Mouse (Mus musculus) small intestine, adult 2 months (tissue): Measurements from ENCODE around the gene 2010111I01Rik. TPM values are rescaled to one million over a fixed set of nuclear protein-coding genes. Genes with fewer than 3 reads are reported as not detected.

Source experiments
- H3K27ac ChIP-seq: fragments of 200-500 bp; 2 replicates; pipeline ENCODE4 v1.5.1; 2012; ENCODE audit warnings: low read depth, low read length, control low read depth, inconsistent platforms; ENCODE audit not compliant: insufficient read depth
- H3K27me3 ChIP-seq: fragments of 200-500 bp; 2 replicates; pipeline ENCODE4 v1.6.1; 2012; ENCODE audit warnings: mild to moderate bottlenecking, moderate library complexity, low read length, inconsistent platforms; ENCODE audit not compliant: control insufficient read depth, insufficient read depth
- H3K36me3 ChIP-seq: fragments of 200-500 bp; 2 replicates; pipeline ENCODE4 v1.6.1; 2012; ENCODE audit warnings: mild to moderate bottlenecking, low read length, control low read depth, inconsistent platforms; ENCODE audit not compliant: control insufficient read depth, insufficient read depth
- H3K4me1 ChIP-seq: fragments of 200-500 bp; 2 replicates; pipeline ENCODE4 v1.6.1; 2012; ENCODE audit warnings: low read length, inconsistent platforms, mixed read lengths; ENCODE audit not compliant: control insufficient read depth, insufficient read depth, insufficient read length
- H3K4me3 ChIP-seq: fragments of 200-500 bp; 2 replicates; pipeline ENCODE4 v1.5.1; 2012; ENCODE audit warnings: low read depth, mild to moderate bottlenecking, control low read depth, inconsistent platforms, low read length, moderate library complexity
- CTCF ChIP-seq: fragments of 200-500 bp; IDR thresholded peaks from 2 replicates; pipeline ENCODE4 v1.5.1; 2012; ENCODE audit warnings: low read depth, mild to moderate bottlenecking, control low read depth, inconsistent platforms, low read length, moderate library complexity, mixed read lengths; ENCODE audit not compliant: insufficient replicate concordance, insufficient read length; ENCODE audit errors: extremely low read depth
- POLR2A ChIP-seq: fragments of 200-500 bp; IDR thresholded peaks from 2 replicates; pipeline ENCODE4 v1.6.1; 2012; ENCODE audit warnings: low read depth, mild to moderate bottlenecking, control low read depth, inconsistent platforms, low read length, moderate library complexity
- WGBS: fragments of 180-500 bp; shearing (Covaris S2); methylation state at CpG from one replicate; pipeline ENCODE4 v1.1.7; 2018; 5-methylcytosine and 5-hydroxymethylcytosine counted together
- polyA plus RNA-seq: library from polyadenylated mRNA; depleted of rRNA; stranded (reverse); fragments of >200 nt; gene quantifications from 2 replicates; pipeline ENCODE4 v1.2.3, GENCODE M21; 2012

The 2010111I01Rik gene
- polyA plus RNA-seq, 1 experiment = 48.4 TPM

GRCm38 (mm10) chr13:63324311-63324710, 359.6 kb downstream of the 2010111I01Rik start:
- H3K4me1 ChIP-seq = peaks cover 15% of the 10 kb centered on the region; the same call in 1 of the 2 replicates
- no peak overlapping the region for H3K27ac ChIP-seq
- H3K36me3 ChIP-seq = no peaks in the 10 kb centered on the region
- H3K4me3 ChIP-seq = no peak overlapping the region
- TF ChIP-seq POLR2A (no peak), CTCF (no peak)
- 39% methylated on average over 3 of the region's 3 CpGs for WGBS
- H3K27me3 ChIP-seq = no peaks in the 10 kb centered on the region

DNA sequence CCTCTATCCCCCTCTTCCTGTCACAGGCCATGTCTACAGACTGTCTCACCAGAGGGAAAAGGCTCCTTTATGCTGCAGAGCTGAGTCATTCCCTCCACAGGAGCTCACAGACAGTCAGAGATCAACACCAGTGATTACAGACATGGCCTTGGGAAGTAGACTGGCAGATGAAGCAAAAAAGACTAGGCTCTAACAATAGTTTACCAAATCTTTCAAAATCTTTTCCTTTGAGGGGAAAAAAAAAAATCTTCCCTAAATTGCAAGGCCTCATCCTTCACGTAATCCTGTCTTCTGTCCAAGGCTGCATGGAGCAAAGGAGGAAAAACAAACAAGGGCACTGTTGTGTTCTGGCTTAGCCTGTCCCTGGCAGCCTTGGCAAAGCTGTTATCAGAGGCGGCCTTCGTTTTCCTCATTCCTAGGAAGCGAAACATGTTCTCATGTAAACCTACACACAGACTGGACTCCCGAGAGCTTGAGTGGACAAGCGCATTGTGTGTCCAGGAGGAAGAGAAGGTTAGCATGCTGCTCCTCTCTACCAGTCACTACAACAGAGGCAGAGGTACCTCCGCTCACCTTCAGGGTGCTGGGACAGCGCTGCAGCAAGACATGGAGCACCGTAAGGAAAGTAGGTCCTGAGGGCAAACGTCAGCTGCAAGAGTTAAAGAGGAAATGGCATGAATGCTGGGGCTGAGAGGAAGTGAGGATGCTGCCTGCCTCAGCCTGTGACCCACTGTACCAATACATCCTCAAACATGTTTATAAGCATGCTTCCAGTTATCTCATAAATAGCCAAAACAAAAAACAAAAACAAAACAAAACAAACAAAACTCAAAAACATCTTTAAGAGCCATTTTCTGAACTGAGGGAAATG, 360.5 kb downstream of the 2010111I01Rik start:
- TF ChIP-seq POLR2A (no peak), CTCF (no peak)
- H3K27ac ChIP-seq = peak overlapping the region; percentile 52
- no peak overlapping the region for H3K4me3 ChIP-seq
- H3K27me3 ChIP-seq = no peaks in the 10 kb centered on the region
- no peaks in the 10 kb centered on the region for H3K36me3 ChIP-seq
- WGBS = 36% methylated on average over 10 of the region's 10 CpGs
- H3K4me1 ChIP-seq = peaks cover 15% of the 10 kb centered on the region; the same call in 1 of the 2 replicates

- no peaks in the 10 kb centered on the region for H3K27me3 ChIP-seq
- no peak overlapping the region for H3K4me3 ChIP-seq
- no peaks in the 10 kb centered on the region for H3K36me3 ChIP-seq
- peaks cover 15% of the 10 kb centered on the region; the same call in 1 of the 2 replicates for H3K4me1 ChIP-seq
- WGBS = 41% methylated on average over 2 of the region's 2 CpGs
- TF ChIP-seq CTCF (no peak), POLR2A (no peak)
- no peak overlapping the region; the same call in 1 of the 2 replicates for H3K27ac ChIP-seq
These were observed 361.3 kb downstream of the 2010111I01Rik start for GRCm38 (mm10) chr13:63326015-63326414.

- 77% methylated on average over 9 of the region's 9 CpGs for WGBS
- H3K4me1 ChIP-seq = peaks cover 4% of the 10 kb centered on the region; the same call in 1 of the 2 replicates
- no peak overlapping the region for H3K27ac ChIP-seq
- H3K27me3 ChIP-seq = no peaks in the 10 kb centered on the region
- TF ChIP-seq CTCF (no peak), POLR2A (no peak)
- no peak overlapping the region for H3K4me3 ChIP-seq
- no peaks in the 10 kb centered on the region for H3K36me3 ChIP-seq
These were observed 365.7 kb downstream of the 2010111I01Rik start for GRCm38 (mm10) chr13:63330236-63330860.

- Histone ChIP-seq H3K4me1 (no peaks in the 10 kb centered on the region), H3K27ac (no peak overlapping the region), H3K4me3 (no peak overlapping the region), H3K27me3 (no peaks in the 10 kb centered on the region), H3K36me3 (no peaks in the 10 kb centered on the region)
- WGBS = 50% methylated on average over 4 of the region's 4 CpGs
- no peak for TF ChIP-seq POLR2A
- peak; percentile 59; the same call in 1 of the 2 replicates for TF ChIP-seq CTCF
These were observed 366.7 kb downstream of the 2010111I01Rik start for GRCm38 (mm10) chr13:63331379-63331778.

GRCm38 (mm10) chr13:63332576-63333300, 368.0 kb downstream of the 2010111I01Rik start:
- Histone ChIP-seq H3K27me3 (no peaks in the 10 kb centered on the region), H3K36me3 (no peaks in the 10 kb centered on the region), H3K4me3 (no peak overlapping the region), H3K27ac (no peak overlapping the region), H3K4me1 (no peaks in the 10 kb centered on the region)
- TF ChIP-seq POLR2A = no peak
- no peak for TF ChIP-seq CTCF
- 38% methylated on average over 4 of the region's 4 CpGs for WGBS

- H3K4me1 ChIP-seq = no peaks in the 10 kb centered on the region
- H3K27ac ChIP-seq = no peak overlapping the region
- TF ChIP-seq CTCF (peak; percentile 59; the same call in 1 of the 2 replicates), POLR2A (no peak)
- WGBS = 77% methylated on average over 4 of the region's 4 CpGs
- no peak overlapping the region for H3K4me3 ChIP-seq
- H3K36me3 ChIP-seq = no peaks in the 10 kb centered on the region
- H3K27me3 ChIP-seq = no peaks in the 10 kb centered on the region
These were observed 370.9 kb downstream of the 2010111I01Rik start for GRCm38 (mm10) chr13:63335421-63336134.
